Mouse (Mus musculus): ENCODE measurements at regions not wholly inside any gene's neighbourhood (a gene's known extent, or its start where the extent isn't known, plus 50 kb on each side); places are given as distances from the start of the nearest gene placed in this dataset.
A peak's percentile ranks its signal among the peaks of the same experiment; 100 is the strongest.

- Histone ChIP-seq H3K36me3 (no peaks in the 10 kb centered on the region), H3K4me2 (replicated peaks) (no peak overlapping the region), H3K27ac (no peak overlapping the region), H3K27me3 (replicated peaks) (peaks cover 12% of the 10 kb centered on the region; the same call in 1 of the 2 replicates), H3K4me1 (replicated peaks) (no peaks in the 10 kb centered on the region), H3K9me3 (no peaks in the 10 kb centered on the region), H3K4me3 (replicated peaks) (no peak overlapping the region), H3K9ac (no peak overlapping the region)
- ATAC-seq = no peak
- 62% methylated on average over 5 of the region's 5 CpGs for WGBS
These were observed 153.6 kb upstream of the Pja1 start for GRCm38 (mm10) chrX:99624515-99625179.

- Histone ChIP-seq H3K4me1 (replicated peaks) (no peaks in the 10 kb centered on the region), H3K4me2 (replicated peaks) (no peak overlapping the region), H3K4me3 (replicated peaks) (no peak overlapping the region), H3K36me3 (no peaks in the 10 kb centered on the region), H3K27me3 (replicated peaks) (0 out of 2 replicates have a peak, but pooled peaks cover 7% of the 10 kb centered on the region), H3K27ac (no peak overlapping the region), H3K9me3 (no peaks in the 10 kb centered on the region), H3K9ac (no peak overlapping the region)
- 74% methylated on average over 9 of the region's 9 CpGs for WGBS
- no peak for ATAC-seq
These were observed 141.2 kb upstream of the Pja1 start for GRCm38 (mm10) chrX:99612130-99612759.

GRCm38 (mm10) chrX:99610096-99610495, 139.0 kb upstream of the Pja1 start:
- WGBS = 77% methylated on average over 5 of the region's 5 CpGs
- Histone ChIP-seq H3K4me2 (replicated peaks) (no peak overlapping the region), H3K27me3 (replicated peaks) (peaks cover 7% of the 10 kb centered on the region; the same call in 1 of the 2 replicates), H3K36me3 (no peaks in the 10 kb centered on the region), H3K9ac (no peak overlapping the region), H3K4me3 (replicated peaks) (no peak overlapping the region), H3K27ac (no peak overlapping the region), H3K9me3 (no peaks in the 10 kb centered on the region), H3K4me1 (replicated peaks) (no peaks in the 10 kb centered on the region; the same call in 1 of the 2 replicates)
- ATAC-seq = no peak

GRCm38 (mm10) chrX:99609591-99609990, 138.5 kb upstream of the Pja1 start:
- H3K27ac ChIP-seq = no peak overlapping the region
- H3K27me3 ChIP-seq (replicated peaks) = peaks cover 7% of the 10 kb centered on the region; the same call in 1 of the 2 replicates
- H3K4me3 ChIP-seq (replicated peaks) = no peak overlapping the region
- no peak overlapping the region for H3K4me2 ChIP-seq (replicated peaks)
- ATAC-seq = no peak
- no peaks in the 10 kb centered on the region for H3K36me3 ChIP-seq
- no peak overlapping the region for H3K9ac ChIP-seq
- 70% methylated on average over 2 of the region's 2 CpGs for WGBS
- no peaks in the 10 kb centered on the region; the same call in 1 of the 2 replicates for H3K4me1 ChIP-seq (replicated peaks)
- no peaks in the 10 kb centered on the region for H3K9me3 ChIP-seq

- WGBS = 48% methylated on average over 2 of the region's 2 CpGs
- Histone ChIP-seq H3K36me3 (no peaks in the 10 kb centered on the region), H3K4me1 (replicated peaks) (peaks cover 3% of the 10 kb centered on the region; the same call in 1 of the 2 replicates), H3K4me2 (replicated peaks) (no peak overlapping the region), H3K27me3 (replicated peaks) (peaks cover 7% of the 10 kb centered on the region; the same call in 1 of the 2 replicates), H3K27ac (no peak overlapping the region), H3K9me3 (no peaks in the 10 kb centered on the region), H3K4me3 (replicated peaks) (no peak overlapping the region), H3K9ac (no peak overlapping the region)
- ATAC-seq = no peak
These were observed 137.2 kb upstream of the Pja1 start for GRCm38 (mm10) chrX:99608284-99608692.

GRCm38 (mm10) chrX:99605084-99605824, 134.2 kb upstream of the Pja1 start:
- peaks cover 3% of the 10 kb centered on the region; the same call in 1 of the 2 replicates for H3K4me1 ChIP-seq (replicated peaks)
- ATAC-seq = peak; percentile 87
- H3K36me3 ChIP-seq = no peaks in the 10 kb centered on the region
- no peak overlapping the region for H3K4me3 ChIP-seq (replicated peaks)
- no peak overlapping the region for H3K27ac ChIP-seq
- no peak overlapping the region for H3K9ac ChIP-seq
- 49% methylated on average over 10 of the region's 10 CpGs for WGBS
- peaks cover 11% of the 10 kb centered on the region; the same call in 1 of the 2 replicates for H3K27me3 ChIP-seq (replicated peaks)
- H3K4me2 ChIP-seq (replicated peaks) = no peak overlapping the region
- no peaks in the 10 kb centered on the region for H3K9me3 ChIP-seq

- Histone ChIP-seq H3K4me3 (replicated peaks) (no peak overlapping the region), H3K4me1 (replicated peaks) (peaks cover 3% of the 10 kb centered on the region; the same call in 1 of the 2 replicates), H3K9ac (no peak overlapping the region), H3K27ac (no peak overlapping the region), H3K9me3 (no peaks in the 10 kb centered on the region), H3K36me3 (no peaks in the 10 kb centered on the region), H3K27me3 (replicated peaks) (peaks cover 4% of the 10 kb centered on the region; the same call in 1 of the 2 replicates), H3K4me2 (replicated peaks) (no peak overlapping the region)
- WGBS = 74% methylated on average over 6 of the region's 6 CpGs
- ATAC-seq = no peak
These were observed 132.6 kb upstream of the Pja1 start for GRCm38 (mm10) chrX:99603714-99604113.

- Histone ChIP-seq H3K4me1 (replicated peaks) (peaks cover 3% of the 10 kb centered on the region; the same call in 1 of the 2 replicates), H3K27ac (no peak overlapping the region), H3K9me3 (no peaks in the 10 kb centered on the region), H3K4me2 (replicated peaks) (no peak overlapping the region), H3K27me3 (replicated peaks) (peaks cover 10% of the 10 kb centered on the region; the same call in 1 of the 2 replicates), H3K9ac (no peak overlapping the region), H3K36me3 (no peaks in the 10 kb centered on the region), H3K4me3 (replicated peaks) (no peak overlapping the region)
- WGBS = 81% methylated on average over 12 of the region's 12 CpGs
- no peak for ATAC-seq
These were observed 131.3 kb upstream of the Pja1 start for GRCm38 (mm10) chrX:99602268-99602885.

- H3K27me3 ChIP-seq (replicated peaks) = peaks cover 9% of the 10 kb centered on the region
- 72% methylated on average over 6 of the region's 6 CpGs for WGBS
- H3K36me3 ChIP-seq = no peaks in the 10 kb centered on the region
These were observed 124.4 kb upstream of the Pja1 start for GRCm38 (mm10) chrX:99595493-99595892.

GRCm38 (mm10) chrX:99593872-99594487, 122.9 kb upstream of the Pja1 start:
- Histone ChIP-seq H3K36me3 (no peaks in the 10 kb centered on the region), H3K4me3 (replicated peaks) (no peak overlapping the region), H3K9me3 (no peaks in the 10 kb centered on the region), H3K4me1 (replicated peaks) (no peaks in the 10 kb centered on the region), H3K27me3 (replicated peaks) (peaks cover 9% of the 10 kb centered on the region), H3K9ac (no peak overlapping the region), H3K27ac (no peak overlapping the region), H3K4me2 (replicated peaks) (no peak overlapping the region)
- WGBS = 33% methylated on average over 24 of the region's 28 CpGs
- no peak for ATAC-seq

More at GRCm38 (mm10) chrX:99595493-99595892, 124.4 kb upstream of the Pja1 start:
- Histone ChIP-seq H3K27ac (no peak overlapping the region), H3K9me3 (no peaks in the 10 kb centered on the region), H3K9ac (no peak overlapping the region), H3K4me1 (replicated peaks) (no peaks in the 10 kb centered on the region), H3K4me3 (replicated peaks) (no peak overlapping the region), H3K4me2 (replicated peaks) (no peak overlapping the region)
- ATAC-seq = no peak

- Histone ChIP-seq H3K9ac (no peak overlapping the region), H3K4me2 (replicated peaks) (no peak overlapping the region), H3K27me3 (replicated peaks) (peaks cover 6% of the 10 kb centered on the region), H3K4me3 (replicated peaks) (no peak overlapping the region), H3K9me3 (no peaks in the 10 kb centered on the region), H3K4me1 (replicated peaks) (no peaks in the 10 kb centered on the region), H3K27ac (no peak overlapping the region), H3K36me3 (no peaks in the 10 kb centered on the region)
- WGBS = 60% methylated on average over 11 of the region's 11 CpGs
- no peak for ATAC-seq
These were observed 121.9 kb upstream of the Pja1 start for GRCm38 (mm10) chrX:99592980-99593379.
